Mouse (Mus musculus): ENCODE measurements around the gene Tfap2c. TPM values are rescaled to one million over a fixed set of nuclear protein-coding genes. Genes with fewer than 3 reads are reported as not detected.
A peak's percentile ranks its signal among the peaks of the same experiment; 100 is the strongest.

The Tfap2c gene
- polyA plus RNA-seq (2016; fragmentation: Nextera tagmentation; extraction: Ambion mirVana), result 35.0 and 35.8 TPM in 2 replicates

DNA sequence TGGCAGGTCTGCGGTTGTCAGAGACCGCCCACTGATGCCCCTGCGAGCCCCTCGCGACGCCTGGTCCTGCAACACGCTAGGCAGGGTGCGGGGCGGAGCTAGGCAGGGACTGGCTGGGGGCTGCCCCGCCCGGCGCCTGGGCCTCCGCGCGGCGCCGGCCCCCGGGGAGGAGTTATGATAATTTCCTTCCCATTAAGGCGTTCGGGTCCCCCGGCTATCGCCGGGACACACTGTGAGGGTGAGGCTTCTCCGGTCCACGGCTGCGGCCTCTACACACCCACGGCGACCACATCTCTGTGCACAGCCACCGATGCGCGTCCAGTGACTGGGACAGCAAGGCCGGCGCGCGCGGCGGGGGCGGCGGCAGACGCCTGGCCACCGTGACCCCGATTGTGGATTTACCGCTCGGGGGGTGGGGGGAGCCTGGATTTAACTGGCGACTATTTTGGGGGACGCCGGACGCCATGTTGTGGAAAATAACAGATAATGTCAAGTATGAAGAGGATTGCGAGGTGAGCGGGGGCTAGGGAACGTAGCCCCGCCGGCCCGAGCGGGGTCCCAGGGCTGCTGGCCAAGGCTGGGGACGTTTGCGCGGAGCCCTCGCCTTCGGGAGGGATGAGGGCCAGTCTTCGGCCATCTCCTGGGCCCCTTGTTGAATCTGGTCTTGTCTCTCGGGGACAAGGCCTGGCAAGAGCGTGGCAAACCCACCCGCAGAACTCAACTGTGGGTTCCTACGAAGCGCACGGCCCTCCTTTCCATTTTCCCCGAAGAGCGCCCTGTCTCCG is at the start of gene Tfap2c:
Gene Tfap2c, plus strand, starts transcription at position 223 of the 785 bp plus-strand sequence.
- Histone ChIP-seq H3K4me2 (peak within 1 kb of the TSS; percentile 75), H3K27me3 (peaks cover 96% of the 10 kb centered on the region), H3K4me1 (peaks cover 68% of the 10 kb centered on the region), H3K9me3 (no peaks in the 10 kb centered on the region), H3K36me3 (replicated peaks) (no peaks in the 10 kb centered on the region), H3K9ac (peak within 1 kb of the TSS; percentile 71), H3K27ac (peak within 1 kb of the TSS; percentile 66), H3K4me3 (replicated peaks) (peak within 1 kb of the TSS; percentile 54)
- peak; percentile 68 for ATAC-seq (ENCODE audit: low FRiP score)
- under 1% methylated on average over 70 of the region's 70 CpGs for WGBS

DNA sequence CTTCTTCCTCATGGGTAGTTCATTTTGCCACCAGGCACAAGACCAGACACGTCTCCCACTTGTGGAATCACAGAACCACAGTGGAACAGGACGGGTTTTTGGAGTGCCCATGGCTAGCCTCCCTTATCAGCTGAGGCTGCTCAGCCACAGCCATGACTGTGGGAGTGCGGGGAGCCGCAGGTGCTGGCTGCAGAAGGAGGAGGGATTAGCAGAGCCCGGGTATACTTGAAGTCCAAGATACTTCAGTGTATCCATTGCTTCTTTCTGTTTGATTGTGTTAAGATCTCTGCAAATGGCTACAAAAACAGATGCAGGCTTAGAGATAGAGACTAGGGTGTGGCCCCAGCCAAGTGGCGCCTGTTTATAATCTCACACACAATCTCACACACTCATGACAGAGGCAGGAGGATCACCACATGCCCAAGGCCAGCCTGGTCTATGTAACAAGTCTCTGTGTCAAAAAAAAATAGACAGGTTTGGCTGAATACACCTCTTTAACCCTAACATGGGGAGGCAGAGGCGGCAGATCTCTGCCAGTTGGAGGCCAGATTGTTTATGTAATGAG is 48.6 kb upstream of the Tfap2c start:
- H3K27me3 ChIP-seq, result no peaks in the 10 kb centered on the region
- H3K9ac ChIP-seq, result no peak overlapping the region
- H3K9me3 ChIP-seq, result no peaks in the 10 kb centered on the region
- ATAC-seq (ENCODE audit: low FRiP score), result no peak
- no peaks in the 10 kb centered on the region for H3K4me1 ChIP-seq
- 57% methylated on average over 7 of the region's 7 CpGs for WGBS
- no peak overlapping the region for H3K27ac ChIP-seq
- no peaks in the 10 kb centered on the region for H3K36me3 ChIP-seq (replicated peaks)
- H3K4me2 ChIP-seq, result no peak overlapping the region
- H3K4me3 ChIP-seq (replicated peaks), result no peak overlapping the region

DNA sequence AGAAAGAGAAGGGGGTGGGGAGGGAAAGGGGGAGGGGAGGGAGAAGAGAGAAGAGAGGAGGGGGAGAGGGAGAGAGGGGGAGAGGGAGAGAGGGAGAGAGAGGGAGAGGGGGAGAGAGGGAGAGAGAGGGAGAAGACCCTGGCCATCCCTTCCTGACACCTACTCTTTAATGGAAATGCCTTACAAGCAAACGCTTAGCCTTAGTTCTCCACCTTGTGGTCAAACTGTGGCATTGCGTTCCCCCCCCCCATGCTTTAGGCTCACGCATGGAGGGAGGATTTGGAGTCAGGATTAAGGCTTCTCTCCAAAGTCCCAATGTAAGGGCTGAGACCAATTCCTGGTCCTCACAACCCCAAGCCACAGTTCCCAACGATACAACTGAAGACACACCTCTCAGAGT is 48.1 kb upstream of the Tfap2c start:
- no peak overlapping the region for H3K4me3 ChIP-seq (replicated peaks)
- H3K36me3 ChIP-seq (replicated peaks), result no peaks in the 10 kb centered on the region
- no peak overlapping the region for H3K9ac ChIP-seq
- H3K27ac ChIP-seq, result no peak overlapping the region
- ATAC-seq (ENCODE audit: low FRiP score), result no peak
- no peaks in the 10 kb centered on the region for H3K9me3 ChIP-seq
- no peaks in the 10 kb centered on the region for H3K4me1 ChIP-seq
- 1% methylated on average over 4 of the region's 4 CpGs for WGBS
- no peak overlapping the region for H3K4me2 ChIP-seq
- no peaks in the 10 kb centered on the region for H3K27me3 ChIP-seq

DNA sequence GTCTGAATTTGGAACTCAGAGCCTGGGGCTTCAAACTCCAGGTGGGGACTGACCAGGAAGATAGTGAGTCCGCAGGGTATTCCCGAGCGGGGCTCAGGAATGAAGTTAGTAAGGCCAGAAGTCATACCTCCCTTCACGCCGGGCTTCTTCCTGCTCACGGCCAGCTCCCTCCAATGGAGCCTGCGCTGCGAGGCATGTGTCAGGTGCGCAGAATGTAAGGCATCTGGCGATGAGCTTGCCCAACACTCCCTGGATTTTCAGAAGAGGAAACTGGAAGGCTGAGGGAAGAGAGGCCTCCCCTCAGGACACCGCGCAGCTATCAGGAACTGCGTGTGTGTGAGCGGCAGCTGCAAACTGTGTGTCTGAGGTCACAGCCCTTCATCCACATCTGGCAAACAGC is 47.2 kb upstream of the Tfap2c start:
- no peak for ATAC-seq (ENCODE audit: low FRiP score)
- H3K4me3 ChIP-seq (replicated peaks), result no peak overlapping the region
- WGBS, result 82% methylated on average over 14 of the region's 14 CpGs
- no peak overlapping the region for H3K27ac ChIP-seq
- H3K9ac ChIP-seq, result no peak overlapping the region
- H3K4me2 ChIP-seq, result no peak overlapping the region
- no peaks in the 10 kb centered on the region for H3K36me3 ChIP-seq (replicated peaks)
- no peaks in the 10 kb centered on the region for H3K9me3 ChIP-seq
- H3K27me3 ChIP-seq, result no peaks in the 10 kb centered on the region
- H3K4me1 ChIP-seq, result no peaks in the 10 kb centered on the region

DNA sequence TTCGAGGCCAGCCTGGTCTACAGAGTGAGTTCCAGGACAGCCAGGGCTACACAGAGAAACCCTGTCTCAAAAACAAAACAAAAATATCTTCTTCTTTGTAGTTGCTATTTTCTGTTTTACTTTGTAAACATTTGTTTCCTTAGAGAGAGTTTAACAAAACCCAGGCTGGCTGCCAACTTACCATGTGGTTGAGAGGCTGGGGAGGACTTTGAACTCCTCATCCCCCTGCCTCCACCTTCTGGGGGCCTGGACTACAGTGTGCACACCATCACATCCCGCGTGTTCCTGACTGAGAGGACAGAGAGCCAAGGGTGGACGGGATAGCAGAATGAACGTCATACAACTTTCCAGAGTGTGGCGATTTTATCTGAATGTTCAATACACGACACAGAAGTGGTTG is 43.3 kb upstream of the Tfap2c start:
- H3K4me1 ChIP-seq, result no peaks in the 10 kb centered on the region
- no peak overlapping the region for H3K9ac ChIP-seq
- no peaks in the 10 kb centered on the region for H3K36me3 ChIP-seq (replicated peaks)
- no peak overlapping the region for H3K4me2 ChIP-seq
- no peak overlapping the region for H3K4me3 ChIP-seq (replicated peaks)
- WGBS, result 93% methylated on average over 7 of the region's 7 CpGs
- no peaks in the 10 kb centered on the region for H3K27me3 ChIP-seq
- H3K27ac ChIP-seq, result no peak overlapping the region
- no peak for ATAC-seq (ENCODE audit: low FRiP score)
- no peaks in the 10 kb centered on the region for H3K9me3 ChIP-seq

DNA sequence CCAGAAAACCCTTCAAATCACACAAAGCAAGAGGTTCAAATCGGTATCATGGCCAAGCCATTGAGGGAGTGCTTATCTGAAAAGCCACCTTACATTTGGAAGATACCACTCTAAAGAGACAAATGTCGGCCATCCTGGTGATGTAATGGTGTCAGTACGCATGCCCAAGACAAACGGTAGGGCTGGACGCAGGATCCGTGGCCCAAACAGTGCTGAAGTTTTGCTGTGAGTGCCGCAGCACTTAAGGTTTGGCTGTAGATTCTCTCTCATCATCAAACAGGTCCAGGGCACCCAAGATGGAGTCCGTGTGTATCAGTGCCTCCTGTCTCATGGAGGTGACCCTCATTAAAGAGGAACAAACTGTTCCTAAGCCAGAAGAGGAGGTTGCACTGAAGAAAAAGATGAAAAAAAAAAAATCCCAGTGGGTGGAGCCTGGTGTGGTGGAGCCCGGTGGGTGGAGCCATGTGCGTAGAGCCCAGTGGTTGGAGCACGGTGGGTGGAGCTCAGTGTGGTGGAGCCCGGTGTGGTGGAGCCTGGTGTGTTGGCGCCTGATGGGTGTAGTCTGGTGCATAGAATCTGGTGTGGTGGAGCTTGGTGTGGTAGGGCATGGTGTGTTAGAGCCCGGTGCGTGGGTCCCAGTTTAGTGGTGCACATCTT is 39.2 kb upstream of the Tfap2c start:
- H3K9ac ChIP-seq, result no peak overlapping the region
- no peak overlapping the region for H3K4me2 ChIP-seq
- 94% methylated on average over 15 of the region's 15 CpGs for WGBS
- no peak for ATAC-seq (ENCODE audit: low FRiP score)
- H3K27me3 ChIP-seq, result peaks cover 6% of the 10 kb centered on the region; the same call in 1 of the 2 replicates
- no peaks in the 10 kb centered on the region for H3K36me3 ChIP-seq (replicated peaks)
- H3K9me3 ChIP-seq, result no peaks in the 10 kb centered on the region
- H3K27ac ChIP-seq, result no peak overlapping the region
- no peaks in the 10 kb centered on the region for H3K4me1 ChIP-seq
- no peak overlapping the region for H3K4me3 ChIP-seq (replicated peaks)

DNA sequence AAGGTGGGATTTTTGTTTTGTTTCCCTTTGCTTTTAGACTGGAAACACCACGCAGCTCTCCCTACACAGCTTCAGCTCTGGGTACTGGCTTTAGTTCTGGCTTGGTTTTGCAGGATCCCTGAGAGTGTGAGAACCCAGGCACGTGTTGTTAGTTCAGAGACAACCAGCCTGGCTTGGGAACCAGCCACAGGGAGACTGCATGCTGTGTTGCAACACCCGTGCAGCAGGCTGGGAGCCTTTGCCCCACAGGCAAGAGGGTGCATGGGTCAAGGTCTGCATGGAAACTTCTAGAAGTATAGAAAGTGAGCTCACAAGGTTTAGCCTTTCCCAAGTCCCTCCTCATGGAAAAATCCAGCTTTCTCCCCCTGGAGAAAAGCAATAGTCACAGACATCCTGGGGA is 38.5 kb upstream of the Tfap2c start:
- Histone ChIP-seq H3K4me3 (replicated peaks) (no peak overlapping the region), H3K27ac (no peak overlapping the region), H3K9me3 (no peaks in the 10 kb centered on the region), H3K27me3 (peaks cover 6% of the 10 kb centered on the region; the same call in 1 of the 2 replicates), H3K4me1 (no peaks in the 10 kb centered on the region), H3K36me3 (replicated peaks) (no peaks in the 10 kb centered on the region), H3K4me2 (no peak overlapping the region), H3K9ac (no peak overlapping the region)
- WGBS, result 65% methylated on average over 3 of the region's 3 CpGs
- no peak for ATAC-seq (ENCODE audit: low FRiP score)

DNA sequence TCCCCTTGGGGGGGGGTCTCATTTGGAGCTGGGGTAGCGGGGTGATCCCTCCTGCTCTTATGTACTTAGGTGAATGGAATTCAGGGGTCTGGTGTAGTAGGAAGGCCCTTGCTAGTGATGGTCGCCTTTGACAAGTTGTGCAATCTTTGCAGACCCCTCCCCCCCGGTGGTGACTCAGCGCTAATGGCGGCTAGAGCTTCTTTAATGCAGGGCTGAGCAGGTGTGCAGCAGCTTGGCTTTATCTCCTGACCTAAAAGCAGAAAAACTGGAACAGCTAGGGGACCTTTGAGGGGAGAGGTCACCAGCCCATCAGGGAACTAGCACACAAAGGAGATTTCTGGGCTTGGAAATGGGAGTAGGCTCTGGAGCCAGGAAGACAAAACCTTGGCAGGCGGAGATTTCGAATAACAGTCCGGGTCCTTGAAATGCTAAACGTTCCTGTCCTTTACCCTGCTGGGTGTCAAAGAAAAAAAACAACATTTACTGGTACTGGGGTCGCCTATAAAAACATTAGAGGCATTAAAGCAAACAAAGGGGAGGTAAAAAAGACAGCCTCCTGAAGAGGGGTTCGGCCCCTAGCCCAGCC is 32.9 kb upstream of the Tfap2c start:
- H3K4me3 ChIP-seq (replicated peaks), result no peak overlapping the region
- no peak overlapping the region for H3K9ac ChIP-seq
- no peaks in the 10 kb centered on the region for H3K9me3 ChIP-seq
- WGBS, result 27% methylated on average over 11 of the region's 11 CpGs
- peaks cover 13% of the 10 kb centered on the region; the same call in 1 of the 2 replicates for H3K27me3 ChIP-seq
- H3K4me2 ChIP-seq, result no peak overlapping the region
- no peaks in the 10 kb centered on the region for H3K36me3 ChIP-seq (replicated peaks)
- H3K4me1 ChIP-seq, result no peaks in the 10 kb centered on the region
- H3K27ac ChIP-seq, result no peak overlapping the region
- no peak for ATAC-seq (ENCODE audit: low FRiP score)

DNA sequence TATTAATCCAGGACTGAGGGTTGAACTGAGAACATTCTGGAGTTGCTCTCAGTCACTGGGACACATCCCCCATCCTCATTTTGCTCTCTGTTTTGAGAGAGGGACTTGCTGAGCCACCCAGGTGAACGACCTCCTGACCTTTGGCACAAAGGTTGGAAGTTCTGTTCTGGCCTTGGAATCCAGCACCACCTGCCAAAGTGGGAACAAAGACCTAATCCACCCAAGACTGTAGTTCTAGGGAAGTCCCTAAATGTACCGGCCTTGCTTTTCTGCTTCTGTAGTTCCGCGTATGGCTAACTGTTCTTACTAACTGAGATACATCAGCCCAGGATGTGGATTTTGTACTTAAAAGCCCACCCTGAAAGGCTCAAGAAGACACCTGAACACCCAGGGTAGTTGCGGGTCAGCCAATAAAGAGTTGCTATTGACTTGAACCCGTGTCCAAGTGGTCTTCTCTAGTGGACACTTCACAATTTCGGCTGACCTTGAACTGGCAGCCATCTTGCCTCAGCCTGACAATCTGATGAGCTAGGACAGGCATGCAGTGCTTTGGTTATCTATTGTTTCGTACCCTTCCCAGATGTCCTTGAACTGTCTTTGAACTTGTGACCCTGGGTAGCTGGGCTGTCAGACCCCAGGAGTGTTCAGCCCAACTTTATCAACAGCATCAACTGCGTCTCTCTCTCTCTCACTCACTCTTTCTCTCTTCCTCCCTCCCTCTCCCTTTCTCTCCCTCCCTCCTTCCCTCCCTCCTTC is 28.6 kb upstream of the Tfap2c start:
- H3K4me2 ChIP-seq, result no peak overlapping the region
- no peak for ATAC-seq (ENCODE audit: low FRiP score)
- WGBS, result 86% methylated on average over 9 of the region's 9 CpGs

DNA sequence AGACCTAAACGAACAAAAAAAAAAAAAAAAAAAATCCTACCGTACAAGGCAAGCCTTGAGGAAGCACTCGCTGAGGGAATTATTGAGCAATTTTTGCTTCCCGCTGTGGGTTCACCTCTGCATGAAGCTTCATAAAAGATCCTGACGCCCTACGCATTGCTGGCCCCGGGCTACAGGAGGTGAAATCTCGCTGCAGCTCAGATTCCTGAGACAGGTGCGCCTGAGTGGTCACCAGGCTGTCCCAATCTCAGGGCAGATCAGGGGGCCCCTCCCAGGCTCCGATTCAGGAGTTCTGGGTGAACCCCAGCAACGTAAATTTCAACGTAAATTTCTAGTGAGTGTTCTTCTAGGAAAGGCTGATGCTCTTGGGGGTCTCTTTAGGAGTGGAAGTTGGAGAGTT is 26.9 kb upstream of the Tfap2c start:
- ATAC-seq (ENCODE audit: low FRiP score), result no peak
- H3K9me3 ChIP-seq, result no peaks in the 10 kb centered on the region
- H3K27me3 ChIP-seq, result 0 out of 2 replicates have a peak, but pooled peaks cover 6% of the 10 kb centered on the region
- no peak overlapping the region for H3K27ac ChIP-seq
- no peaks in the 10 kb centered on the region for H3K4me1 ChIP-seq
- 87% methylated on average over 11 of the region's 12 CpGs for WGBS
- H3K4me2 ChIP-seq, result no peak overlapping the region
- no peak overlapping the region for H3K4me3 ChIP-seq (replicated peaks)
- H3K36me3 ChIP-seq (replicated peaks), result no peaks in the 10 kb centered on the region
- no peak overlapping the region for H3K9ac ChIP-seq

More for the DNA sequence above, 28.6 kb upstream of the Tfap2c start:
- no peaks in the 10 kb centered on the region for H3K36me3 ChIP-seq (replicated peaks)
- no peaks in the 10 kb centered on the region for H3K4me1 ChIP-seq
- H3K27ac ChIP-seq, result no peak overlapping the region
- H3K9ac ChIP-seq, result no peak overlapping the region
- no peaks in the 10 kb centered on the region for H3K9me3 ChIP-seq
- no peak overlapping the region for H3K4me3 ChIP-seq (replicated peaks)
- 0 out of 2 replicates have a peak, but pooled peaks cover 13% of the 10 kb centered on the region for H3K27me3 ChIP-seq

DNA sequence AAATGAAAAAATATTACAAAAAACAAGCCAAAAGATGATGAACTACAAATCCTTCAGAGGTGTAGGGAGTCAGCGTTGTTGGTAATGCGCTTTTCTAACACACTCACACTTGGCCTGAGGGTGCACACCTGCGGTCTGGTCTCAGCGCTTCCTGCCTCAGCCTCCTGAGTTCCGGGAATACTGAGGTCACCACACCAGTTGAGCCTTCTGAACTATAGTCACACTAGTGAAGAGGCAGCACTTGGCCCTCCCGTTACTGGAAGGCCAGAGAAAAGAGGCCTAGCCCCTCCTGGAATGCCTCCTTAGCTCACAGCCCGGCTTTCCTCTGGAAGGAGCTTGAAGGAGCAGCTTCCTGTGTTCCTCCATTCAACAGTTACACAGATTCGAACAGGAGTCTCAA is 22.2 kb upstream of the Tfap2c start:
- Histone ChIP-seq H3K27me3 (0 out of 2 replicates have a peak, but pooled peaks cover 6% of the 10 kb centered on the region), H3K4me3 (replicated peaks) (no peak overlapping the region), H3K9me3 (no peaks in the 10 kb centered on the region), H3K4me2 (no peak overlapping the region), H3K27ac (no peak overlapping the region), H3K9ac (no peak overlapping the region), H3K36me3 (replicated peaks) (no peaks in the 10 kb centered on the region), H3K4me1 (no peaks in the 10 kb centered on the region)
- ATAC-seq (ENCODE audit: low FRiP score), result no peak
- 90% methylated on average over 8 of the region's 8 CpGs for WGBS

DNA sequence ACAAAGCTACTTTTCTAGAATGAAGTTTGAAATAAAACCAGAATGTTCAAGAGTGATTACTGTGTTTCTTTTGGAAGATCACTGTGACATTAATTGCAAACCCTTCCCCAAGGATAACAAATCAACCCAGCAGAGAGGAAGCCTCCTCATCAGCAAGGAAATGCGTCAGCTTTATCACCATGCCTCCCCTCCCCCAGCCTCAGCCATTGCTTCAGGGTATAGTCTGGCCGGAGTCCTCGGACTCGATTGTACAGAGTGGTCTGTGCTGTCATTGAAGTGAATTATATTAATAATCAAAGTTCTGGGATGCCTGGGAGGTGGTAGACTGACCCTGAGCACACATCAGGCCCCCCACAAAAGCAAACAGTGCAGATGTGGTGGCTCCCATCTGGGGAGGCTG is 5.4 kb upstream of the Tfap2c start:
- 48% methylated on average over 4 of the region's 4 CpGs for WGBS
- H3K4me2 ChIP-seq, result no peak overlapping the region
- H3K9ac ChIP-seq, result no peak overlapping the region
- no peak overlapping the region for H3K4me3 ChIP-seq (replicated peaks)
- no peaks in the 10 kb centered on the region; the same call in 1 of the 2 replicates for H3K9me3 ChIP-seq
- H3K4me1 ChIP-seq, result peaks cover 17% of the 10 kb centered on the region
- peaks cover 73% of the 10 kb centered on the region for H3K27me3 ChIP-seq
- ATAC-seq (ENCODE audit: low FRiP score), result no peak
- no peaks in the 10 kb centered on the region for H3K36me3 ChIP-seq (replicated peaks)
- H3K27ac ChIP-seq, result no peak overlapping the region

All from forebrain, embryonic 12.5 days (tissue).